Mouse (Mus musculus) heart, adult 2 months (tissue): Measurements from ENCODE around the gene Ndufs2. TPM values are rescaled to one million over a fixed set of nuclear protein-coding genes. Genes with fewer than 3 reads are reported as not detected.

ENCODE experiments used
- DNase-seq, 2 experiments: peaks; one replicate each; pipeline ENCODE4 v3.0.0; 2021
- H3K27ac ChIP-seq: fragments of 200-600 bp; 2 replicates; pipeline ENCODE4 v1.8.1; 2022
- H3K27me3 ChIP-seq: fragments of 200-500 bp; 2 replicates; pipeline ENCODE4 v1.6.1; 2012; ENCODE audit warnings: mild to moderate bottlenecking, low read length, inconsistent platforms, mixed read lengths; ENCODE audit not compliant: control insufficient read depth, insufficient read depth
- H3K36me3 ChIP-seq: fragments of 200-500 bp; 2 replicates; pipeline ENCODE4 v1.6.1; 2012; ENCODE audit warnings: low read length, inconsistent platforms; ENCODE audit not compliant: control insufficient read depth, insufficient read depth
- H3K4me1 ChIP-seq: fragments of 200-500 bp; 2 replicates; pipeline ENCODE4 v1.6.1; 2011; ENCODE audit warnings: low read length; ENCODE audit not compliant: control insufficient read depth, insufficient read depth
- H3K4me3 ChIP-seq: fragments of 200-600 bp; 2 replicates; pipeline ENCODE4 v1.8.1; 2022
- H3K79me2 ChIP-seq: fragments of 200-500 bp; replicated peaks from 2 replicates; pipeline ENCODE4 v1.6.1; 2012; ENCODE audit warnings: mild to moderate bottlenecking, inconsistent platforms, low read length, moderate library complexity, mixed read lengths; ENCODE audit not compliant: control insufficient read depth, insufficient read depth
- H3K9ac ChIP-seq: fragments of 200-500 bp; 2 replicates; pipeline ENCODE4 v1.6.1; 2012; ENCODE audit warnings: low read depth, mild to moderate bottlenecking, control low read depth, inconsistent platforms, low read length, mixed read lengths
- CTCF ChIP-seq: fragments of 200-600 bp; IDR thresholded peaks from 2 replicates; pipeline ENCODE4 v1.8.1; 2022; ENCODE audit warnings: antibody characterized with exemption, mild to moderate bottlenecking, moderate library complexity
- EP300 ChIP-seq: fragments of 200-500 bp; IDR thresholded peaks from 2 replicates; pipeline ENCODE4 v1.6.1; 2011; ENCODE audit warnings: low read depth, low read length, control low read depth; ENCODE audit not compliant: insufficient read depth
- POLR2A ChIP-seq: fragments of 200-500 bp; IDR thresholded peaks from 2 replicates; pipeline ENCODE4 v1.6.1; 2011; ENCODE audit warnings: mild to moderate bottlenecking, low read depth, low read length, control low read depth; ENCODE audit not compliant: insufficient read depth
- WGBS: fragments of 180-500 bp; shearing (Covaris S2); methylation state at CpG from one replicate; pipeline ENCODE4 v1.1.7; 2018; 5-methylcytosine and 5-hydroxymethylcytosine counted together
- intact Hi-C: fragments of 180-260 bp; cut with DNase I; formaldehyde crosslinking; loops from one replicate; pipeline ENCODE4 v1.15.1; 2025
- polyA plus RNA-seq: library from polyadenylated mRNA; depleted of rRNA; stranded (reverse); fragments of >200 nt; gene quantifications from 2 replicates; pipeline ENCODE4 v1.2.3, GENCODE M21; 2012
- total RNA-seq, 2 experiments: library from RNA; stranded (reverse); gene quantifications; 2 replicates each; pipeline ENCODE4 v1.2.3; 2021

The Ndufs2 gene
- total and polyA plus RNA-seq, 3 experiments: 997 to 1,610 (median 1,369) TPM

- intact Hi-C loops: no loop called here
- 0% methylated on average over 8 of the region's 8 CpGs for WGBS
- TF ChIP-seq POLR2A (0 out of 2 replicates have a peak, but pooled peaks have one; percentile 25), EP300 (0 out of 2 replicates have a peak, but pooled peaks have one; percentile 20), CTCF (no peak)
- peak overlapping the region; percentile 76 for H3K27ac ChIP-seq
- H3K4me3 ChIP-seq: peak overlapping the region; percentile 31; the same call in 1 of the 2 replicates
- H3K27me3 ChIP-seq: no peaks in the 10 kb centered on the region
- H3K79me2 ChIP-seq: no peaks in the 10 kb centered on the region
- DNase-seq: peak; percentile 71 to 79
- peak overlapping the region; percentile 51 for H3K9ac ChIP-seq
- H3K4me1 ChIP-seq: peaks cover 6% of the 10 kb centered on the region
- peaks cover 4% of the 10 kb centered on the region; the same call in 1 of the 2 replicates for H3K36me3 ChIP-seq
Observed at GRCm38 (mm10) chr1:171262594-171263130, 11.5 kb upstream of the Ndufs2 start.

- no peaks in the 10 kb centered on the region for H3K79me2 ChIP-seq
- H3K36me3 ChIP-seq: peaks cover 4% of the 10 kb centered on the region; the same call in 1 of the 2 replicates
- no peak overlapping the region for H3K9ac ChIP-seq
- WGBS: 61% methylated on average over 3 of the region's 3 CpGs
- intact Hi-C loops: no loop called here
- peaks cover 8% of the 10 kb centered on the region for H3K4me1 ChIP-seq
- no peak overlapping the region for H3K4me3 ChIP-seq
- no peak overlapping the region for H3K27ac ChIP-seq
- H3K27me3 ChIP-seq: no peaks in the 10 kb centered on the region
- no peak for TF ChIP-seq EP300
- no peak for TF ChIP-seq CTCF
- TF ChIP-seq POLR2A: no peak
- no peak for DNase-seq
Observed at GRCm38 (mm10) chr1:171260316-171260715, 9.1 kb upstream of the Ndufs2 start.

- peaks cover 4% of the 10 kb centered on the region; the same call in 1 of the 2 replicates for H3K36me3 ChIP-seq
- intact Hi-C loops: no loop called here
- no peak for DNase-seq
- no peaks in the 10 kb centered on the region for H3K27me3 ChIP-seq
- H3K79me2 ChIP-seq: no peaks in the 10 kb centered on the region
- TF ChIP-seq POLR2A (no peak), EP300 (no peak), CTCF (no peak)
- H3K9ac ChIP-seq: no peak overlapping the region
- peaks cover 8% of the 10 kb centered on the region for H3K4me1 ChIP-seq
- H3K4me3 ChIP-seq: no peak overlapping the region; the same call in 1 of the 2 replicates
- 0 out of 2 replicates have a peak overlapping the region, but pooled peaks have one; percentile 9 for H3K27ac ChIP-seq
- WGBS: 59% methylated on average over 17 of the region's 17 CpGs
Observed at GRCm38 (mm10) chr1:171258921-171259320, 7.7 kb upstream of the Ndufs2 start.

- WGBS: 83% methylated on average over 9 of the region's 9 CpGs
- DNase-seq: no peak
- intact Hi-C loops: loop anchor here (1.0 to 2.0 kb wide), 2 partner anchors 34 to 147 kb away; no protein-coding TSS in a partner anchor
- H3K36me3 ChIP-seq: peaks cover 4% of the 10 kb centered on the region; the same call in 1 of the 2 replicates
- no peak overlapping the region for H3K4me3 ChIP-seq
- no peaks in the 10 kb centered on the region for H3K27me3 ChIP-seq
- peaks cover 6% of the 10 kb centered on the region for H3K4me1 ChIP-seq
- no peaks in the 10 kb centered on the region for H3K79me2 ChIP-seq
- H3K27ac ChIP-seq: no peak overlapping the region
- TF ChIP-seq CTCF (no peak), POLR2A (no peak), EP300 (no peak)
- H3K9ac ChIP-seq: no peak overlapping the region
Observed at GRCm38 (mm10) chr1:171257781-171258180, 6.6 kb upstream of the Ndufs2 start.

GRCm38 (mm10) chr1:171256937-171257548, 5.9 kb upstream of the Ndufs2 start:
- 61% methylated on average over 15 of the region's 15 CpGs for WGBS
- Histone ChIP-seq H3K27me3 (no peaks in the 10 kb centered on the region), H3K9ac (no peak overlapping the region), H3K27ac (no peak overlapping the region), H3K79me2 (no peaks in the 10 kb centered on the region), H3K36me3 (peaks cover under 1% of the 10 kb centered on the region; the same call in 1 of the 2 replicates), H3K4me3 (no peak overlapping the region), H3K4me1 (peaks cover 1% of the 10 kb centered on the region)
- DNase-seq: peak; percentile 61 to 66
- TF ChIP-seq CTCF: no peak; the same call in 1 of the 2 replicates
- no peak for TF ChIP-seq EP300
- no peak for TF ChIP-seq POLR2A
- intact Hi-C loops: loop anchor here (1.0 to 2.0 kb wide), 2 partner anchors 34 to 146 kb away; no protein-coding TSS in a partner anchor

GRCm38 (mm10) chr1:171256095-171256818, 5.1 kb upstream of the Ndufs2 start:
- no peaks in the 10 kb centered on the region for H3K79me2 ChIP-seq
- no peaks in the 10 kb centered on the region for H3K27me3 ChIP-seq
- no peak overlapping the region for H3K4me3 ChIP-seq
- H3K27ac ChIP-seq: no peak overlapping the region
- TF ChIP-seq POLR2A (no peak), EP300 (no peak), CTCF (peak; percentile 40)
- H3K4me1 ChIP-seq: peaks cover 1% of the 10 kb centered on the region
- no peak overlapping the region for H3K9ac ChIP-seq
- WGBS: 78% methylated on average over 24 of the region's 24 CpGs
- H3K36me3 ChIP-seq: no peaks in the 10 kb centered on the region
- DNase-seq: no peak
- intact Hi-C loops: loop anchor here (2.0 kb wide), 1 partner anchor 145 kb away; no protein-coding TSS in a partner anchor
